Mouse (Mus musculus) heart, embryonic 11.5 days (tissue): ENCODE measurements at regions not wholly inside any gene's neighbourhood (a gene's known extent, or its start where the extent isn't known, plus 50 kb on each side); places are given as distances from the start of the nearest gene placed in this dataset.

Experiments used
- ATAC-seq: fragments of 200-750 bp; cut with Nextera tagmentation; replicated peaks from 2 replicates; pipeline ENCODE4 v1.8.0; 2017; ENCODE audit warnings: moderate library complexity; ENCODE audit not compliant: insufficient number of reproducible peaks, low FRiP score, low TSS enrichment
- H3K27ac ChIP-seq: fragments of 300-500 bp; sonication (generic); 2 replicates; pipeline ENCODE4 v1.5.1; 2014; ENCODE audit warnings: mild to moderate bottlenecking, low read depth, low read length
- H3K27me3 ChIP-seq: fragments of 300-500 bp; sonication (generic); 2 replicates; pipeline ENCODE4 v1.6.1; 2014; ENCODE audit warnings: mild to moderate bottlenecking, low read length, mixed read lengths; ENCODE audit not compliant: control insufficient read depth, insufficient read depth
- H3K36me3 ChIP-seq: fragments of 300-500 bp; sonication (generic); 2 replicates; pipeline ENCODE4 v1.6.1; 2014; ENCODE audit warnings: mild to moderate bottlenecking, low read length, moderate library complexity, mixed read lengths; ENCODE audit not compliant: control insufficient read depth, insufficient read depth
- H3K4me1 ChIP-seq: fragments of 300-500 bp; sonication (generic); 2 replicates; pipeline ENCODE4 v1.6.1; 2014; ENCODE audit warnings: low read length; ENCODE audit not compliant: control insufficient read depth, insufficient read depth
- H3K4me2 ChIP-seq: fragments of 300-500 bp; sonication (generic); 2 replicates; pipeline ENCODE4 v1.6.1; 2014; ENCODE audit warnings: mild to moderate bottlenecking, moderate library complexity
- H3K4me3 ChIP-seq: fragments of 300-500 bp; sonication (generic); 2 replicates; pipeline ENCODE4 v1.5.1; 2014; ENCODE audit warnings: low read depth, low read length
- H3K9ac ChIP-seq: fragments of 300-500 bp; sonication (generic); 2 replicates; pipeline ENCODE4 v1.6.1; 2014; ENCODE audit warnings: mild to moderate bottlenecking, low read depth, low read length, moderate library complexity
- H3K9me3 ChIP-seq: fragments of 300-500 bp; sonication (generic); replicated peaks from 2 replicates; pipeline ENCODE4 v1.6.1; 2016; ENCODE audit warnings: low read length; ENCODE audit not compliant: control insufficient read depth
- WGBS: fragments of 180-500 bp; shearing (Covaris S2); extraction: QIAGEN DNeasy Blood & Tissue Kit; methylation state at CpG from one replicate; pipeline ENCODE4 v1.1.7; 2014; ENCODE audit not compliant: insufficient replicate concordance; 5-methylcytosine and 5-hydroxymethylcytosine counted together

- Histone ChIP-seq H3K27me3 (no peaks in the 10 kb centered on the region), H3K27ac (no peak overlapping the region)
- ATAC-seq, result no peak
Observed at GRCm38 (mm10) chr13:41709071-41709470, 103.4 kb downstream of the Tmem170b start.

GRCm38 (mm10) chr13:41709475-41710227 is 103.9 kb downstream of the Tmem170b start:
- no peaks in the 10 kb centered on the region for H3K36me3 ChIP-seq
- H3K4me1 ChIP-seq, result peaks cover 26% of the 10 kb centered on the region
- no peak for ATAC-seq
- H3K9ac ChIP-seq, result no peak overlapping the region
- H3K27ac ChIP-seq, result no peak overlapping the region
- no peak overlapping the region for H3K4me2 ChIP-seq
- WGBS, result 37% methylated on average over 24 of the region's 24 CpGs
- no peaks in the 10 kb centered on the region for H3K27me3 ChIP-seq
- no peak overlapping the region for H3K4me3 ChIP-seq
- no peaks in the 10 kb centered on the region for H3K9me3 ChIP-seq

More at GRCm38 (mm10) chr13:41709071-41709470, 103.4 kb downstream of the Tmem170b start:
- no peaks in the 10 kb centered on the region for H3K36me3 ChIP-seq
- H3K4me2 ChIP-seq, result no peak overlapping the region
- H3K4me3 ChIP-seq, result no peak overlapping the region
- 59% methylated on average over 7 of the region's 7 CpGs for WGBS
- H3K9ac ChIP-seq, result no peak overlapping the region
- H3K9me3 ChIP-seq, result no peaks in the 10 kb centered on the region
- H3K4me1 ChIP-seq, result peaks cover 28% of the 10 kb centered on the region

- Histone ChIP-seq H3K4me1 (peaks cover 9% of the 10 kb centered on the region), H3K9me3 (no peaks in the 10 kb centered on the region), H3K9ac (no peak overlapping the region), H3K27ac (no peak overlapping the region), H3K36me3 (no peaks in the 10 kb centered on the region), H3K4me2 (no peak overlapping the region), H3K27me3 (no peaks in the 10 kb centered on the region), H3K4me3 (no peak overlapping the region)
- WGBS, result 71% methylated on average over 8 of the region's 8 CpGs
- no peak for ATAC-seq
Observed at GRCm38 (mm10) chr13:41712616-41713015, 106.9 kb downstream of the Tmem170b start.
